ENCODE assay signal across 24 mouse cellular contexts in the genomic region with DNA sequence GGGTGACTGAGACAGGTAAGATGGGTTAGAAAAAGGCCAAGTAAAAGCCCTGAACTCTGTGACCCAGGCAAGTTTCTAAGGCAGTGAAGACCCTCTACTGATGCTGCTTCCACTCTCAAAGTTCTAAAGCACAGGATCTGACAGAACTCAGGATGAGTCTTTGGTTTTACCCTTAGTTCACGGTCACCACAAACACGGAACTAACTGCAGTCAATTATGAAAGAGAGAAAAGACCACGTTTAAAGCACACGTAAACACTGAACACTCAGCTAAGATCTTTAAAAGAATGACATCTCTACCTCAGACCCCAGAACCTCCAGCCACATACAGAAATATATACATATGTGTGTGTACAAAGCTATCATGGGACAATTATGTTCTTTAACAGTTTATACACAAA. TPM values are rescaled to one million over a fixed set of nuclear protein-coding genes. Genes with fewer than 3 reads are reported as not detected.
DNase-seq lines count a peak whose midpoint lies in the region; ATAC-seq and TF ChIP-seq lines count a peak whose summit lies in the region.
"Had no signal": no experiment of that assay in that cellular context is flagged by ENCODE, and none has a peak within 500 bp of the region (broad histone marks: within the 10 kb centered on the region; RNA-seq: fewer than 3 reads in every experiment).

No protein-coding gene starts in this region.

- no peaks in the 10 kb centered on the region; the same call in 1 of the 2 replicates for H3K4me1 ChIP-seq in lung, postnatal 0 days (ENCODE audit: insufficient read depth, low read depth, low read length)
- H3K4me1 ChIP-seq in bone marrow, adult 2 months (ENCODE audit: control insufficient read depth, insufficient read depth, low read length) = peaks cover 5% of the 10 kb centered on the region
- H3K4me1 ChIP-seq in stomach, embryonic 16.5 days (ENCODE audit: control insufficient read depth, insufficient read depth, low read length) = peaks cover 7% of the 10 kb centered on the region
- 0 out of 2 replicates have a peak, but pooled peaks cover under 1% of the 10 kb centered on the region for H3K4me1 ChIP-seq in forebrain, embryonic 12.5 days

- H3K9me3 ChIP-seq in lung, postnatal 0 days (ENCODE audit: low read length) = no peaks in the 10 kb centered on the region
- H3K9me3 ChIP-seq in stomach, embryonic 16.5 days (replicated peaks; ENCODE audit: control insufficient read depth, low read length) = no peaks in the 10 kb centered on the region
- no peaks in the 10 kb centered on the region for H3K9me3 ChIP-seq in forebrain, embryonic 12.5 days
- H3K9me3 ChIP-seq: embryonic facial prominence, embryonic 10.5 days; forebrain, embryonic 15.5 days; heart, embryonic 13.5 days; neural tube, embryonic 13.5 days had no signal

- TF ChIP-seq POLR2A in bone marrow, adult 2 months (IDR thresholded peaks at IDR 0.05; ENCODE audit: borderline replicate concordance, control insufficient read depth, low read depth, low read length) = no peak

- peak overlapping the region; percentile 33; the same call in 1 of the 2 replicates for H3K4me2 ChIP-seq in lung, postnatal 0 days (replicated peaks; ENCODE audit: low read depth, low read length)
- peak overlapping the region; percentile 23; the same call in 1 of the 2 replicates for H3K4me2 ChIP-seq in stomach, embryonic 16.5 days (ENCODE audit: low read depth, low read length)
- no peak overlapping the region for H3K4me2 ChIP-seq in forebrain, embryonic 12.5 days
- H3K4me2 ChIP-seq: forebrain, embryonic 15.5 days; heart, embryonic 13.5 days; lung, embryonic 14.5 days; neural tube, embryonic 13.5 days had no signal

- TF ChIP-seq EP300 in lung, postnatal 0 days (IDR thresholded peaks at IDR 0.05) = no peak

- 0 out of 2 replicates have a peak overlapping the region, but pooled peaks have one; percentile 14 for H3K4me3 ChIP-seq in lung, postnatal 0 days (ENCODE audit: low read depth, low read length)
- peak overlapping the region; percentile 30 for H3K4me3 ChIP-seq in bone marrow, adult 2 months (replicated peaks; ENCODE audit: control insufficient read depth, low read depth, low read length)
- H3K4me3 ChIP-seq in macrophage (ENCODE audit: inconsistent target) = peak overlapping the region; percentile 51
- H3K4me3 ChIP-seq in stomach, embryonic 16.5 days (replicated peaks; ENCODE audit: low read length) = no peak overlapping the region
- no peak overlapping the region for H3K4me3 ChIP-seq in forebrain, embryonic 12.5 days (replicated peaks)
- H3K4me3 ChIP-seq: embryonic facial prominence, embryonic 10.5 days; forebrain, embryonic 15.5 days; heart, embryonic 13.5 days; neural tube, embryonic 13.5 days had no signal

- H3K79me2 ChIP-seq in macrophage (ENCODE audit: inconsistent target) = peaks cover 100% of the 10 kb centered on the region

- no peak for ATAC-seq in lung, postnatal 0 days
- no peak for ATAC-seq in stomach, embryonic 16.5 days (ENCODE audit: insufficient read depth, low FRiP score)
- no peak for ATAC-seq in megakaryocyte-erythroid progenitor cell, adult 5-6 weeks (replicated peaks; ENCODE audit: low FRiP score, low TSS enrichment, poor library complexity, severe bottlenecking)
- ATAC-seq in forebrain, embryonic 12.5 days (ENCODE audit: low FRiP score) = no peak
- ATAC-seq: forebrain, embryonic 15.5 days had no signal

- H3K9ac ChIP-seq in lung, postnatal 0 days (replicated peaks; ENCODE audit: low read depth) = no peak overlapping the region
- H3K9ac ChIP-seq in stomach, embryonic 16.5 days (ENCODE audit: low read length) = no peak overlapping the region
- no peak overlapping the region for H3K9ac ChIP-seq in forebrain, embryonic 12.5 days
- H3K9ac ChIP-seq: forebrain, embryonic 15.5 days; heart, embryonic 13.5 days; lung, embryonic 14.5 days; neural tube, embryonic 13.5 days had no signal

- no peaks in the 10 kb centered on the region for H3K27me3 ChIP-seq in lung, postnatal 0 days (replicated peaks; ENCODE audit: insufficient read depth, low read length)
- H3K27me3 ChIP-seq in stomach, embryonic 16.5 days (ENCODE audit: control insufficient read depth, insufficient read depth, low read length) = no peaks in the 10 kb centered on the region
- no peaks in the 10 kb centered on the region for H3K27me3 ChIP-seq in forebrain, embryonic 12.5 days
- H3K27me3 ChIP-seq: forebrain, embryonic 15.5 days; heart, embryonic 13.5 days; neural tube, embryonic 13.5 days had no signal

- no peaks in the 10 kb centered on the region for H3K36me3 ChIP-seq in lung, postnatal 0 days (ENCODE audit: insufficient read depth, low read length)
- peaks cover 48% of the 10 kb centered on the region for H3K36me3 ChIP-seq in macrophage (ENCODE audit: inconsistent target)
- no peaks in the 10 kb centered on the region for H3K36me3 ChIP-seq in stomach, embryonic 16.5 days (ENCODE audit: control insufficient read depth, insufficient read depth, low read length)
- H3K36me3 ChIP-seq in forebrain, embryonic 12.5 days (replicated peaks) = peaks cover 18% of the 10 kb centered on the region; the same call in 1 of the 2 replicates
- H3K36me3 ChIP-seq: forebrain, embryonic 15.5 days had no signal

- 0 out of 2 replicates have a peak overlapping the region, but pooled peaks have one; percentile 51 for H3K27ac ChIP-seq in lung, postnatal 0 days (ENCODE audit: low read length)
- no peak overlapping the region; the same call in 1 of the 2 replicates for H3K27ac ChIP-seq in bone marrow, adult 2 months (ENCODE audit: control insufficient read depth, insufficient read depth, low read depth, low read length, poor library complexity)
- H3K27ac ChIP-seq in macrophage = peak overlapping the region; percentile 84
- no peak overlapping the region for H3K27ac ChIP-seq in stomach, embryonic 16.5 days (ENCODE audit: low read length)
- no peak overlapping the region for H3K27ac ChIP-seq in forebrain, embryonic 12.5 days
- H3K27ac ChIP-seq: embryonic facial prominence, embryonic 10.5 days; forebrain, embryonic 15.5 days; heart, embryonic 13.5 days; neural tube, embryonic 13.5 days had no signal

- no peak for DNase-seq in lung, postnatal 0 days (ENCODE audit: low spot score)
- no peak for DNase-seq in lung, postnatal 25 days (ENCODE audit: low spot score)
- DNase-seq in kidney, adult 18-20 months = no peak
- DNase-seq: cerebellum, adult 11-12 months; cerebellum, postnatal 25 days; heart, postnatal 4 days; left cerebral cortex, postnatal 4 days; lung, embryonic 14.5 days had no signal

- TF ChIP-seq CTCF in lung, postnatal 0 days (IDR thresholded peaks at IDR 0.05) = no peak
- TF ChIP-seq CTCF in bone marrow, adult 2 months (IDR thresholded peaks at IDR 0.05; ENCODE audit: control insufficient read depth, insufficient read depth, low read length) = no peak

- 70% methylated on average over 4 of the region's 4 CpGs for WGBS in lung, postnatal 0 days
- 7% methylated on average over 4 of the region's 4 CpGs for WGBS in bone marrow, adult 2 months
- 5% methylated on average over 4 of the region's 4 CpGs for WGBS in macrophage (ENCODE audit: missing documents)
- WGBS in stomach, embryonic 16.5 days = 60% methylated on average over 4 of the region's 4 CpGs
- 92% methylated on average over 4 of the region's 4 CpGs for WGBS in forebrain, embryonic 12.5 days

RNA-seq across cellular contexts. Expression of a gene that starts 6.0 kb away (rescaled TPM):
- polyA plus RNA-seq in lung, postnatal 0 days (2015; fragmentation: Nextera tagmentation; extraction: Ambion mirVana) = 103 and 110 TPM in 2 replicates
- polyA plus RNA-seq in bone marrow, adult 2 months (2011; ENCODE audit: insufficient read depth, insufficient read length, low replicate concordance, missing spikeins) = 48.9 and 113 TPM in 2 replicates
- 1,000 to 10,000 TPM in 14 of 26 experiments, 100 to 1,000 TPM in 12; 128 to 4,072 (median 1,137) TPM for total RNA-seq in macrophage (2018; cell fraction: chromatin; rRNA removed)
- 1,000 to 10,000 TPM in 12 of 26 experiments, 100 to 1,000 TPM in 14; 356 to 1,418 (median 770) TPM for total RNA-seq in macrophage (2018; cell fraction: cytosol; rRNA removed)
- total RNA-seq in macrophage (2018; cell fraction: nucleus; rRNA removed) = 1,000 to 10,000 TPM in 13 of 26 experiments, 100 to 1,000 TPM in 13; 181 to 3,071 (median 1,067) TPM
- 206 to 608 TPM (median 460 TPM) in 3 replicates for polyA plus RNA-seq in macrophage (2018)
- 27.2 and 29.1 TPM in 2 replicates for polyA plus RNA-seq in stomach, embryonic 16.5 days (2015; fragmentation: Nextera tagmentation; extraction: Ambion mirVana)
- total RNA-seq in megakaryocyte-erythroid progenitor cell, adult 5-6 weeks (2014; fragmentation: Nextera tagmentation) = 63.5 and 64.5 TPM in 2 replicates
- total RNA-seq in megakaryocyte-erythroid progenitor cell, adult 5-6 weeks (2017) = 48.9 and 60.9 TPM in 2 replicates
- polyA plus RNA-seq in forebrain, embryonic 12.5 days (2016; fragmentation: Nextera tagmentation; extraction: Ambion mirVana) = 20.7 and 22.6 TPM in 2 replicates

RNA-seq across cellular contexts. Expression of a gene that starts 42.2 kb away (rescaled TPM):
- not detected in 2 replicates for polyA plus RNA-seq in lung, postnatal 0 days (2015; fragmentation: Nextera tagmentation; extraction: Ambion mirVana)
- not detected in 2 replicates for polyA plus RNA-seq in bone marrow, adult 2 months (2011; ENCODE audit: insufficient read depth, insufficient read length, low replicate concordance, missing spikeins)
- total RNA-seq in macrophage (2018; cell fraction: chromatin; rRNA removed) = 1 to 10 TPM in 2 of 26 experiments, not detected in 24; 1.6 to 2.6 TPM
- not detected for total RNA-seq in macrophage (2018; cell fraction: cytosol; rRNA removed)
- not detected for total RNA-seq in macrophage (2018; cell fraction: nucleus; rRNA removed)
- polyA plus RNA-seq in macrophage (2018) = not detected in 3 replicates
- not detected in 2 replicates for polyA plus RNA-seq in stomach, embryonic 16.5 days (2015; fragmentation: Nextera tagmentation; extraction: Ambion mirVana)
- total RNA-seq in megakaryocyte-erythroid progenitor cell, adult 5-6 weeks (2014; fragmentation: Nextera tagmentation) = not detected in 2 replicates
- not detected in 2 replicates for total RNA-seq in megakaryocyte-erythroid progenitor cell, adult 5-6 weeks (2017)
- not detected in 2 replicates for polyA plus RNA-seq in forebrain, embryonic 12.5 days (2016; fragmentation: Nextera tagmentation; extraction: Ambion mirVana)
- total RNA-seq: adrenal gland, adult 18-20 months; heart, postnatal 4 days; layer of hippocampus, postnatal 25 days; left cerebral cortex, postnatal 4 days; MEL; monocyte, adult 5-6 weeks had no signal
- polyA plus RNA-seq: brain, embryonic 14.5 days; CD4-positive, CD25-positive, alpha-beta regulatory T cell, adult 4 months; embryonic facial prominence, embryonic 10.5 days; forebrain, embryonic 15.5 days; gonadal fat pad, adult 2 months; heart, embryonic 13.5 days; lung, embryonic 14.5 days; neural tube, embryonic 13.5 days had no signal

RNA-seq across cellular contexts. Expression of a gene that starts 50.0 kb away (rescaled TPM):
- polyA plus RNA-seq in lung, postnatal 0 days (2015; fragmentation: Nextera tagmentation; extraction: Ambion mirVana) = 2.5 and 3.1 TPM in 2 replicates
- 3.0 and 5.0 TPM in 2 replicates for polyA plus RNA-seq in bone marrow, adult 2 months (2011; ENCODE audit: insufficient read depth, insufficient read length, low replicate concordance, missing spikeins)
- 100 to 1,000 TPM in 1 of 26 experiments, 10 to 100 TPM in 25; 12.2 to 152 (median 35.2) TPM for total RNA-seq in macrophage (2018; cell fraction: chromatin; rRNA removed)
- total RNA-seq in macrophage (2018; cell fraction: cytosol; rRNA removed) = 10 to 100 TPM in 14 of 26 experiments, 1 to 10 TPM in 12; 5.1 to 30.7 (median 12.8) TPM
- 10 to 100 TPM in 25 of 26 experiments, 1 to 10 TPM in 1; 10.0 to 61.1 (median 26.6) TPM for total RNA-seq in macrophage (2018; cell fraction: nucleus; rRNA removed)
- polyA plus RNA-seq in macrophage (2018) = 8.1 to 15.4 TPM (median 10.2 TPM) in 3 replicates
- polyA plus RNA-seq in stomach, embryonic 16.5 days (2015; fragmentation: Nextera tagmentation; extraction: Ambion mirVana) = 2.1 and 2.6 TPM in 2 replicates
- total RNA-seq in megakaryocyte-erythroid progenitor cell, adult 5-6 weeks (2014; fragmentation: Nextera tagmentation) = 11.0 and 11.7 TPM in 2 replicates
- 5.6 and 8.6 TPM in 2 replicates for total RNA-seq in megakaryocyte-erythroid progenitor cell, adult 5-6 weeks (2017)
- polyA plus RNA-seq in forebrain, embryonic 12.5 days (2016; fragmentation: Nextera tagmentation; extraction: Ambion mirVana) = 6.0 and 7.4 TPM in 2 replicates

Comparison
In these comparisons a context has a peak if more than half of its experiments do, and no peak if none do; other contexts are left out.
1. H3K27ac ChIP-seq: peak in lung, postnatal 0 days (single experiment) and macrophage (single experiment); none in bone marrow, adult 2 months (single experiment), stomach, embryonic 16.5 days (single experiment) and forebrain, embryonic 12.5 days (single experiment).
2. H3K4me3 ChIP-seq: peak in lung, postnatal 0 days (single experiment), bone marrow, adult 2 months (single experiment) and macrophage (single experiment); none in stomach, embryonic 16.5 days (single experiment) and forebrain, embryonic 12.5 days (single experiment).